Mouse (Mus musculus): ENCODE measurements around the gene Apbb1ip.

DNA sequence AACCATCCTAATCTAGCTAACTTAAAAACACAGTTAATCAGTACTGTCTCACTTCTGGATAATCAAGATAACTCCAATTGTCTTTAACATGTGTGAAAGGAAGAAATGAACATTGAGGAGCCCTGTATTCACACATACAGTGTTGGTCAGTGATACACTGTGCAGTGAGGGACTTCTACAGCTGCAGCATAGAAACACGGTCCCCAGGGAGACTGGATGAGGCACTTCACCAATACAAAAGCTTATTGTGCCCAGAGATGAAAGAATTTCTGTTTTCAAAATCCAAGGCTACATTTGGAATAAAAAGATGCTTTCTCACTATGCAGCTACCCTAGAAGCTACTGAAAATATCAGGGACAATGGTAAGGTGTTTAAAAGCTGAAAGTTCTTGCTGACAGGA, 7.0 kb downstream of the Apbb1ip start:
- TF ChIP-seq CTCF (IDR thresholded peaks at IDR 0.05; ENCODE audit: borderline replicate concordance, control insufficient read depth, extremely low read depth, insufficient read depth, low read length, poor library complexity) (no peak), POLR2A (IDR thresholded peaks at IDR 0.05; ENCODE audit: control insufficient read depth, extremely low read depth, insufficient read depth, low read length, poor library complexity) (no peak)
